Mouse (Mus musculus): ENCODE measurements around the gene Crnkl1. TPM values are rescaled to one million over a fixed set of nuclear protein-coding genes. Genes with fewer than 3 reads are reported as not detected.

Gene Crnkl1
- total RNA-seq, 1 experiment from 2014 or later: 24.3 TPM

GRCm38 (mm10) chr2:145874879-145875482 is 59.8 kb downstream of the Crnkl1 start:
- DNase-seq: no peak

GRCm38 (mm10) chr2:145873953-145874352 is 60.9 kb downstream of the Crnkl1 start:
- DNase-seq: no peak

GRCm38 (mm10) chr2:145872099-145872498 is 62.7 kb downstream of the Crnkl1 start:
- DNase-seq: no peak

- no peak for DNase-seq
Observed at GRCm38 (mm10) chr2:145871308-145871707, 63.5 kb downstream of the Crnkl1 start.

Small RNAs within 50 kb of the gene (microRNA-seq; reads per million reads assigned to microRNA genes)
- gene Gm25026: 0 reads per million in 2 experiments

Other genes with a start within 250 kb of the Crnkl1 start
- 70.7 and 76.7 TPM in 2 replicates for gene Naa20, start 32.9 kb downstream of the Crnkl1 start, total RNA-seq (2021)
- gene Cfap61, start 230 bp downstream of the Crnkl1 start, total RNA-seq (2021): 25.5 and 39.6 TPM in 2 replicates